Mouse (Mus musculus) macrophage (primary cell): ENCODE results near the gene Ciz1. TPM values are rescaled to one million over a fixed set of nuclear protein-coding genes. Genes with fewer than 3 reads are reported as not detected.
A peak's percentile ranks its signal among the peaks of the same experiment; 100 is the strongest.

Experiments used
- H3K27ac ChIP-seq: fragments of 350-480 bp; formaldehyde crosslinking; 2 replicates; pipeline ENCODE4 v1.9.0; 2021
- H3K36me3 ChIP-seq: fragments of 350-480 bp; formaldehyde crosslinking; 2 replicates; pipeline ENCODE4 v1.9.0; 2021; ENCODE audit errors: inconsistent target
- H3K4me3 ChIP-seq: fragments of 350-480 bp; formaldehyde crosslinking; 2 replicates; pipeline ENCODE4 v1.9.0; 2021; ENCODE audit errors: inconsistent target
- H3K79me2 ChIP-seq: fragments of 350-480 bp; formaldehyde crosslinking; 2 replicates; pipeline ENCODE4 v1.9.0; 2021; ENCODE audit errors: inconsistent target
- WGBS: methylation state at CpG from one replicate; pipeline ENCODE4 v1.1.7; 2026; ENCODE audit warnings: inconsistent platforms; ENCODE audit not compliant: missing documents; 5-methylcytosine and 5-hydroxymethylcytosine counted together
- polyA plus RNA-seq: library from polyadenylated mRNA; stranded (reverse); fragments of 250-400 nt; gene quantifications from 3 replicates; pipeline ENCODE4 v1.2.4, GENCODE M21; 2018; ENCODE audit warnings: inconsistent platforms

Ciz1 gene
- polyA plus RNA-seq, 1 experiment from 2014 or later = 118 TPM

DNA sequence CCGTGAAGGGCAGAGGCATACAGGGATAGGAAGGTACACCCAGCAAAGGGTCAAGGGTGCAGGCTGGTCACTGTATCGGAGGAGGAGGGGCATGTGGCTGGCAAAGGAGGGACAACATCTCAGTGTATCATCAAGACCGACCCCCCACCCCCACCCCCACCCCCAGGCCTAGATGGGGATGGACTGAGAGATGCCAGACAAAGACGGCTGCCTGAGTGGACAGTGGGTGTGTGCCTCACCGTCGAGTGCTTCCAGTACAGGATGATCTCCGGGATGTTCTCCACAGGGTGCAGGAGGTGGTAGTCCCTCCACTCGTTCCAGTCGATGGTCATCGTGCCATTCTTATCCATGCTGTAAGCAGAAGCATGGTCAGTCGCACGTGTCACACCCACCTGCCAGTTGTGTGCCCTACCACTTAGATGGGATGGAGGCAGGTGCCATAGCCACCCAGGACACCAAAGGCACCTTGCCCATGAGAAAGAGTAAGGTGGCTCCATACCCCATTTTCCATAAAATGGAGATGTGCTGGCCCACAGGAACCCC, 68.0 kb downstream of the Ciz1 start:
- Histone ChIP-seq H3K27ac (no peak overlapping the region), H3K4me3 (no peak overlapping the region), H3K79me2 (peaks cover 50% of the 10 kb centered on the region), H3K36me3 (peaks cover 63% of the 10 kb centered on the region)
- 98% methylated on average over 12 of the region's 12 CpGs for WGBS

DNA sequence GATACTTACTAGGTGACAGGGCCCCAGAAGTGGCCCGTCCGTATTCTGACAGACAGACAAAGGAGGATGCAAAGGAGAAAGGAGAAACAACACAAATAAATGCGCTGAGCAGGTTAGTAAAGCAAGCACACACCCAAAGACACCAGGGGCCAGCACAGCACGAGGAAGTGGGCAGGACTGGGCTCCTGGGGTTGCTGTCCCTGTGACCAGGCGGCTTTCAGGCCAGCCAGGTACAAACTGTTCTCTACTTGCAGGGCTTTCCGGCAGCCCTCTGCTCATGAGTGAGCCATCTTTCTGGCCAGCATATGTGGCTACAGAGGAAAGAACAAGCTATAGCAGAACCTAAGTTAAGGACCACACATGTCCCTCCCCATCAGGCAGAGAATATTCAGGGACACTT, 68.5 kb downstream of the Ciz1 start:
- Histone ChIP-seq H3K36me3 (peaks cover 58% of the 10 kb centered on the region), H3K79me2 (peaks cover 55% of the 10 kb centered on the region), H3K27ac (no peak overlapping the region), H3K4me3 (no peak overlapping the region)
- 92% methylated on average over 6 of the region's 6 CpGs for WGBS

DNA sequence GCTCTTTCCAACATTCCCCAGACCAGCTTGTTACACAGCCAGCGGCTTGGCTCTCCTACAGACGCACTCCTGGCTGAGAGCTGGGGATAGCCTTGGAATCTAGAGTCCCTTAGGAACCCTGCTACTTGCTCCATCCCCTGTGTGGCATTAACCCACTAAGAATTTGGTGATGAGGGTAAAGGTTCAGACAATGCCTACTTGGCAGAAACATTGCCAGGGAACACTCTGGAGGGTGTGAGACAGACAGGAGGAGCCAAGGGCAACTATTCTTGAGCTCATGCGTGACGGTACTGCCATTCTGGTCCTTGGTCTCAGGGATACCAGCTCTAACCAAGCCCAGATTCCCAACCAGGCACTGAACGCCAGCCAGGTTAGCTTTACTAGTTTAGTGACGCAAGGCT, 69.7 kb downstream of the Ciz1 start:
- 94% methylated on average over 6 of the region's 6 CpGs for WGBS
- no peak overlapping the region for H3K4me3 ChIP-seq

DNA sequence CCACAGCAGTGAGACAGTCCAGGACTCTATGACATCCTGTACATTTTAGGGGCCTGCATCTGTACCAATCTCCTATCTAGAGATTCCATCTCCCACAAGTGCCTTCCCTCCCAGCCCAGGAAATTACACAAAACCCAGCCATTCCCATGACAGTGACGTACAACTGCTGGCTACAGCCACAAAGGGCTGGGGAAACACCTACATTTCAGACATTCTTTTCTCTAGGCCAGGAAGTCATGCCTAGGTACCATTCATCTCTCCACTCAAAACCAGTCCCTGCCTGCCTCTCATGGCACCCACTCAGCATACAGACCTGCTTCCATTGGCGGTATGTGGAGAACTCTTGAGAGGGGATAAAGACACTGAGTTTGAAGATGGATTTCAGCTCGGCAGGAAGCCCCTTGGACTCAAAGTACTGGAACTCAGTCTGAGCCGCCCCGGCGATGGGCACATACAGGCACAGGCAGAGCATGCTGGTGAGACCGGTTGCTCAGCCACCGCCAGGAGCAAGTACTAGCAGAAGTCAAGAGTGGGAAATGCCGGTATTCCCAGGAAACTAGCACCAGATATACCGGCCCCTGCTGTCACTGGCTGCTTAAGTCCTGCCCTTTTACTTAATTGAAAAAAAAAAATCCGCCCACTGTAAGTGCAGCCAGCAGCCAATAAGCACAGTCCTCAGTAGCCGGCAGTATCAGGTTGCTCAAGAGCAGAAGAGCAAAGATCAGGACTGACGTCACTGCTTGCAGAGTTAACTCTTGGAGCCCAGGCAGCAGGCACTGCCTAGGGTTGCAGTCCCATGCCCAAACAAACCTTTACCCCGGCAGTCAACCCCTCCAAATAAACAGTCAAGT, 71.6 kb downstream of the Ciz1 start:
- Histone ChIP-seq H3K36me3 (peaks cover 28% of the 10 kb centered on the region), H3K27ac (peak overlapping the region; percentile 29; the same call in 1 of the 2 replicates), H3K79me2 (peaks cover 86% of the 10 kb centered on the region), H3K4me3 (peak overlapping the region; percentile 18)
- 8% methylated on average over 14 of the region's 14 CpGs for WGBS

More for the DNA sequence above, 69.7 kb downstream of the Ciz1 start:
- Histone ChIP-seq H3K36me3 (peaks cover 46% of the 10 kb centered on the region), H3K27ac (no peak overlapping the region), H3K79me2 (peaks cover 67% of the 10 kb centered on the region)

DNA sequence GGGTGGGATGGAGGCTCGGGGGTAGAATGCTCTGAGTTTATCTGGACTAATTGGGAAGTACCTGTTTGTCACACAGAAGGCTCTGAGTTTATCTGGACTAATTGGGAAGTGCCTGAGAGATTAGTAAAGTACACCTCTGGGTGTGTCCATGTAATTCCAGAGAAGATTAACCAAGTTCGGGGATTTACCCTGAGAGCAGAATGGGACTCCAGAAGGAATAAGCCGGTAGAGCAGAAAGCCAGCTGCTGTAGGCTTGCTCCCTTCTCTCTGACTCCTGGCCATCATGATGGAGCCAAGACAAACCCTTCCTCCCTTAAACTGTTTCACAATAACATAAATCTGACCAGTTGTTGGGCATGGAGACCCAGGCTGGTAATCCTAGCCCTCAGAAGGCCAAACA, 72.7 kb downstream of the Ciz1 start:
- Histone ChIP-seq H3K36me3 (peaks cover 17% of the 10 kb centered on the region), H3K27ac (peak overlapping the region; percentile 12; the same call in 1 of the 2 replicates), H3K4me3 (no peak overlapping the region), H3K79me2 (peaks cover 97% of the 10 kb centered on the region)
- 85% methylated on average over 3 of the region's 3 CpGs for WGBS

DNA sequence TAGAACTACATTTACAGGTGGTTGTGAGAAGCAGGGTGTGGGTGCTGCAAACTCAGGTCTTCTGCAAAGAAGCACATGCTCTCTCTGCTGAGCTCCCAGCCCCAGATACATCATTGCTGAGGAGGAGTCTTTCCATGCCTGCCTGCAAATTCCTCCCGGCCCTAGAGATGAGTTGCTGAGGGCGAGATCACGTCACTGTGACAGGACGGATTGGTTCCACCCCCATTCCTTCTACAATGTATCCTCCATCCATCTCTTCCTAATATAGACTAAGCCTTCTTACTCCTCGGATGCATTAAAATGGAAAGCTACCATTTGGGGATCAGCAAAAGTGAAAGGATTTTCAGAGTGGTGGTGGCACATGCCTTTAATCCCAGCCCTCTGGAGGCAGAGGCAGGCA, 73.4 kb downstream of the Ciz1 start:
- 94% methylated on average over 5 of the region's 5 CpGs for WGBS
- no peak overlapping the region for H3K27ac ChIP-seq
- H3K36me3 ChIP-seq = peaks cover 9% of the 10 kb centered on the region; the same call in 1 of the 2 replicates
- H3K79me2 ChIP-seq = peaks cover 100% of the 10 kb centered on the region
- H3K4me3 ChIP-seq = no peak overlapping the region

DNA sequence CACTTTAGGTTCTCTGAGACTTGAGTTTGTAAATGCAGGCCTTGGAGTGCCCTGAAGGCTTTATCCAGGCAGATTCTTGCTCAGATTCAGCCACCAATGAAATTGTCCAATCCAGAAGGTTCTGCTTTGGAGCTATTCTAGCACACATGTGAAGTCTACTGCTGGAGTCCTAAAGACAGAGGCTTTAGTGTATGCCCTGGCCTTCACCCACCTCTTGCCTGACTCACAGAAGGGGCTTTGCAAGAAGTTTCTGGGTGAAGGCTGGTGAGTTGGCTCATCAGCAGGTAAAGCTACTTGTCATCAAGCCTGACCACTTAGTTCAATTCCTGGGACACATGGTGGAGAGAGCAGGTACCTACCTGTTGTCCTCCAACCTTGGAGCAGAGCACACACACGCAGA, 74.0 kb downstream of the Ciz1 start:
- peaks cover 3% of the 10 kb centered on the region; the same call in 1 of the 2 replicates for H3K36me3 ChIP-seq
- 100% methylated on average over 1 of the region's 1 CpGs for whole genome bisulfite sequencing

DNA sequence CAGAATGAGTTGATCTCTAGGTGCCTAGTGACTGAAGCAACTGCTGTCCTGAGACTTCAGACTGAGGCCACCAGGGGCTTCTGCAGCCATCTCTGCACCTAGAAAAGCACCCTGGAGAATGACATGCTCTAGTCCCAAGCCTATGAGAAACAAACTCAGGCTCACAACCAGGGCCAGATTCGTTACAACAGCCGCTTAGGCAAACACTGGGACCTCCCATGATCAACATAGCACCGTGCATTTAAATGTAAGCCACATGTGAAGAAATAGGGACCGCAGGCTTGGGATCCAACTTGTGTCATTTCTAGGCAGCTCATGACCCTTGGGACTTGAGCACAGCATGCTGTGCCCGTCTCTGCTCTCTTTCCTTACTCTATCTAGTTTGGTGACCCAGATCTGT, 75.6 kb downstream of the Ciz1 start:
- Histone ChIP-seq H3K36me3 (no peaks in the 10 kb centered on the region), H3K27ac (no peak overlapping the region), H3K4me3 (no peak overlapping the region), H3K79me2 (peaks cover 100% of the 10 kb centered on the region)
- WGBS = 84% methylated on average over 5 of the region's 5 CpGs

More for the DNA sequence above, 74.0 kb downstream of the Ciz1 start:
- Histone ChIP-seq H3K79me2 (peaks cover 100% of the 10 kb centered on the region), H3K27ac (no peak overlapping the region), H3K4me3 (no peak overlapping the region)

DNA sequence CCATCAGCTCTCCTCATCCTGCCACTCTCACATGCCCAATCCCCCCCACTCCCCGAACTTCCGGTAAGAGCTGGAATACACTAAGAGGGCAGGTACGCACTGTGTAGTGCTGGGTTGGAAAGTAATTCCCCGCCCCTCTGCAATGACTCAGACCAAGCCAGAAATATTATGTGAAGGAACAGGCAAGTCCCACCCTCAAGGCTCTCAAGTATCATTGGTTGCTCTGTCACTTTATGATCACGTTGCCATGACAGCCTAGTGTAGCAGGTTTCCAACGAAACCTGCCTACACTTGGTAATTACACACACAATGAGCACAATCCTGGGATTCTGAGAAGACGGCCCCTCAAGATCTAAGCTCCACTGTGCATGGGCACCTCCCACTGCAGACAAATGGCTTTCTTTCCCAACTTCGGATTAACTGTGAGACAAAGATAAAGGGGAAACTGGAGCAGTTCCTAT, 76.2 kb downstream of the Ciz1 start:
- peaks cover 100% of the 10 kb centered on the region for H3K79me2 ChIP-seq
- 29% methylated on average over 8 of the region's 8 CpGs for WGBS
- H3K27ac ChIP-seq = peak overlapping the region; percentile 7; the same call in 1 of the 2 replicates
- no peak overlapping the region for H3K4me3 ChIP-seq
- no peaks in the 10 kb centered on the region for H3K36me3 ChIP-seq

DNA sequence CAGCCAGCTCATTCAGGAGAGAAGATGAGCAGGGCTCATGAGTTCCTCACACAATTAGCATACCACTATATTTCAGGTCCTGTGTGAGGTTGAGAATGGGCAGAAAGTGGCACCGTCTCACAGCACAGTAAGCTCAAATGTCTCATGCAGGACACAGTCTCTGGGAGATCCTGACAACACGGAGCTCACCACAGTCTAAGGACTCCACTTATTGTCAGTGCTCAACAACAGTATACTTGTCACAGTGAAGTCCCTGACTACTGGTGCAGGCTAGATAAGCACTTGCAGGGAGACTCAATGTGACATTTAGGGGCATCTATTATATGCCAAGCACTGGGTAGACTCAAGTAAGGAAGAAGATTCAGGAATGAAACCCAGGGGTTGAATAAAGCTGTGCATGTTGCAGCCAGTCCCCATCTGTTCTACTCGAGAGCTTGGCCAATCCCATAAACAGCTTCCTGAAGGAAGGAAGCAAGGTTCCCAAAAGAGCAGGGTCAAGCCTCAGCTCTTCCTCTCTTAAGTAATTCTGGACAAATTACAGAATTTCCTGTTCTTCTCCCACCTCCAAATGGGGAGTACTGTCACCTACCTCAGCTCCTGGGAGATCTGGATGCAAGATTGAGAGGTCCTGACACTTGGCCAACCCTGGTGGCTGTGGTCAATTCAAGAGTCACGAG, 77.2 kb downstream of the Ciz1 start:
- Histone ChIP-seq H3K4me3 (no peak overlapping the region), H3K79me2 (peaks cover 100% of the 10 kb centered on the region), H3K36me3 (no peaks in the 10 kb centered on the region), H3K27ac (0 out of 2 replicates have a peak overlapping the region, but pooled peaks have one; percentile 7)
- WGBS = 72% methylated on average over 4 of the region's 4 CpGs

Other genes starting within 250 kb of the Ciz1 start
- gene Prrc2b, start 201.2 kb upstream of the Ciz1 start, polyA plus RNA-seq = 23.6 to 29.1 TPM (median 26.7 TPM) in 3 replicates
- gene Pomt1, start 115.7 kb upstream of the Ciz1 start, polyA plus RNA-seq = 11.1 to 15.3 TPM (median 12.5 TPM) in 3 replicates
- 19.4 to 32.3 TPM (median 28.1 TPM) in 3 replicates for gene Uck1, start 92.2 kb upstream of the Ciz1 start, polyA plus RNA-seq
- 31.7 to 53.4 TPM (median 36.4 TPM) in 3 replicates for gene Golga2, start 64.9 kb upstream of the Ciz1 start, polyA plus RNA-seq
- gene Swi5, start 64.3 kb upstream of the Ciz1 start, polyA plus RNA-seq = 220 to 392 TPM (median 276 TPM) in 3 replicates
- gene Dnm1, start 1.0 kb downstream of the Ciz1 start, polyA plus RNA-seq = 0.23 TPM in 1 of 3 replicates, not detected in the others
- 22.2 to 62.2 TPM (median 53.7 TPM) in 3 replicates for gene 1110008P14Rik, start 29.6 kb downstream of the Ciz1 start, polyA plus RNA-seq
- 2.6 to 16.1 TPM (median 12.6 TPM) in 3 replicates for gene Lcn2, start 35.9 kb downstream of the Ciz1 start, polyA plus RNA-seq
- 7.9 to 14.2 TPM (median 9.4 TPM) in 3 replicates for gene Ptges2, start 43.6 kb downstream of the Ciz1 start, polyA plus RNA-seq
- 3.2 to 3.8 TPM (median 3.8 TPM) in 3 replicates for gene Naif1, start 98.1 kb downstream of the Ciz1 start, polyA plus RNA-seq
- 7.1 to 13.2 TPM (median 12.2 TPM) in 3 replicates for gene Slc25a25, start 99.1 kb downstream of the Ciz1 start, polyA plus RNA-seq
- gene Fam102a, start 183.0 kb downstream of the Ciz1 start, polyA plus RNA-seq = 3.5 to 9.1 TPM (median 3.9 TPM) in 3 replicates
- gene Dpm2, start 218.5 kb downstream of the Ciz1 start, polyA plus RNA-seq = 48.3 to 76.8 TPM (median 72.3 TPM) in 3 replicates
- gene Pip5kl1, start 222.5 kb downstream of the Ciz1 start, polyA plus RNA-seq = not detected in 3 replicates
- gene 9430097D07Rik, start 223.4 kb downstream of the Ciz1 start, polyA plus RNA-seq = not detected in 3 replicates
- 30.1 to 43.5 TPM (median 34.6 TPM) in 3 replicates for gene St6galnac4, start 234.8 kb downstream of the Ciz1 start, polyA plus RNA-seq
- gene St6galnac6, start 247.4 kb downstream of the Ciz1 start, polyA plus RNA-seq = 24.8 to 53.9 TPM (median 25.2 TPM) in 3 replicates